Mouse (Mus musculus) kidney, postnatal 0 days (tissue): Measurements from ENCODE around the gene Cers6. TPM values are rescaled to one million over a fixed set of nuclear protein-coding genes. Genes with fewer than 3 reads are reported as not detected.

Source experiments
- ATAC-seq: fragments of 200-750 bp; cut with Nextera tagmentation; replicated peaks from 2 replicates; pipeline ENCODE4 v1.8.0; 2017; ENCODE audit warnings: low read depth, moderate number of reproducible peaks, moderate TSS enrichment, moderate library complexity; ENCODE audit not compliant: low FRiP score
- DNase-seq: peaks from one replicate; pipeline ENCODE4 v3.0.0-alpha.2; 2016; ENCODE audit warnings: low spot score
- H3K27ac ChIP-seq: fragments of 300-500 bp; sonication (generic); 2 replicates; pipeline ENCODE4 v1.5.1; 2014; ENCODE audit warnings: mild to moderate bottlenecking
- H3K27me3 ChIP-seq: fragments of 300-500 bp; sonication (generic); 2 replicates; pipeline ENCODE4 v1.6.1; 2014; ENCODE audit warnings: low read length, mixed read lengths; ENCODE audit not compliant: insufficient read depth
- H3K36me3 ChIP-seq: fragments of 300-500 bp; sonication (generic); 2 replicates; pipeline ENCODE4 v1.6.1; 2014; ENCODE audit warnings: low read length, mixed read lengths; ENCODE audit not compliant: insufficient read depth
- H3K4me1 ChIP-seq: fragments of 300-500 bp; sonication (generic); replicated peaks from 2 replicates; pipeline ENCODE4 v1.6.1; 2014; ENCODE audit warnings: antibody characterized with exemption, low read length, mixed read lengths; ENCODE audit not compliant: insufficient read depth
- H3K4me2 ChIP-seq: fragments of 300-500 bp; sonication (generic); 2 replicates; pipeline ENCODE4 v1.6.1; 2014; ENCODE audit warnings: mild to moderate bottlenecking, low read length, moderate library complexity, mixed read lengths
- H3K4me3 ChIP-seq: fragments of 300-500 bp; sonication (generic); replicated peaks from 2 replicates; pipeline ENCODE4 v1.5.1; 2014; ENCODE audit warnings: low read depth, low read length
- H3K9ac ChIP-seq: fragments of 300-500 bp; sonication (generic); 2 replicates; pipeline ENCODE4 v1.6.1; 2014; ENCODE audit warnings: low read depth, low read length
- H3K9me3 ChIP-seq: fragments of 300-500 bp; sonication (generic); replicated peaks from 2 replicates; pipeline ENCODE4 v1.6.1; 2016; ENCODE audit warnings: low read length, inconsistent platforms, mixed read lengths
- CTCF ChIP-seq: IDR thresholded peaks from 2 replicates; pipeline ENCODE4 v1.5.1; 2016; ENCODE audit warnings: antibody characterized with exemption, low read depth, mild to moderate bottlenecking, moderate library complexity
- WGBS: fragments of 180-500 bp; shearing (Covaris S2); extraction: QIAGEN DNeasy Blood & Tissue Kit; methylation state at CpG from one replicate; pipeline ENCODE4 v1.1.7; 2014; 5-methylcytosine and 5-hydroxymethylcytosine counted together
- polyA plus RNA-seq: library from polyadenylated mRNA; unstranded; fragments of >200 nt; fragmentation: Nextera tagmentation; extraction: Ambion mirVana; gene quantifications from 2 replicates; pipeline ENCODE4 v1.2.1, GENCODE M21; 2015

Gene Cers6
- 18.3 and 19.3 TPM in 2 replicates for polyA plus RNA-seq

- Histone ChIP-seq H3K9me3 (no peaks in the 10 kb centered on the region), H3K36me3 (no peaks in the 10 kb centered on the region), H3K27me3 (no peaks in the 10 kb centered on the region), H3K9ac (peak within 1 kb of the TSS; percentile 84), H3K4me1 (peaks cover 12% of the 10 kb centered on the region; the same call in 1 of the 2 replicates), H3K27ac (peak within 1 kb of the TSS; percentile 83), H3K4me2 (peak within 1 kb of the TSS; percentile 95), H3K4me3 (peak within 1 kb of the TSS; percentile 87)
- peak; percentile 33; the same call in 1 of the 2 replicates for TF ChIP-seq CTCF
- under 1% methylated on average over 40 of the region's 53 CpGs for WGBS
- peak; percentile 98 for DNase-seq
- ATAC-seq = peak; percentile 98
Measured at GRCm38 (mm10) chr2:68860904-68861685, at the start of gene Cers6. TSS of gene Cers6 (plus strand) at chr2:68861441.

GRCm38 (mm10) chr2:68814409-68814808, 46.8 kb upstream of the Cers6 start:
- Histone ChIP-seq H3K4me1 (0 out of 2 replicates have a peak, but pooled peaks cover 3% of the 10 kb centered on the region), H3K4me3 (no peak overlapping the region), H3K9me3 (no peaks in the 10 kb centered on the region), H3K27ac (no peak overlapping the region), H3K9ac (no peak overlapping the region), H3K4me2 (no peak overlapping the region), H3K27me3 (no peaks in the 10 kb centered on the region), H3K36me3 (no peaks in the 10 kb centered on the region)
- WGBS = 47% methylated on average over 2 of the region's 2 CpGs
- peak; percentile 58 for DNase-seq
- no peak for TF ChIP-seq CTCF
- ATAC-seq = no peak

DNA sequence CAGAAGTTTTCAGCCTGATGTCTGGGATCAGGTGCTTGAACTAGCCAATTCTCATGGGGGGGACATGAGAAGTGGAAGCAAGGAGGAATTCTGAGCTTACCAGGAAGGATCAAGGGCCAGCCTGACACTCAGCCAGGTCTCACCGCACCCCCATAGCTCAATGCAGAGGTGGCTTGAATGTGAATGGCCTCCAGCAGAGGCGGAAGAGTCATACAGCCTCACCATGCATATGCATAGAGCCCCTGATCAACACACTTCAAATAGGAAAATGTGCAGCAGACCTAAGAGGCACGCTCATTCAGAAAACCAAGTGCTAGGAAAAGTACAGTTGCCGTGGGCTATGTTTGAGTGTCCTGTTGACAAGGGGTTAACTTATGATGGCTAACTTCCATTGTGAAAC, 42.2 kb upstream of the Cers6 start:
- Histone ChIP-seq H3K9me3 (no peaks in the 10 kb centered on the region), H3K36me3 (no peaks in the 10 kb centered on the region), H3K4me1 (0 out of 2 replicates have a peak, but pooled peaks cover 3% of the 10 kb centered on the region), H3K4me3 (no peak overlapping the region), H3K27ac (no peak overlapping the region), H3K4me2 (no peak overlapping the region), H3K27me3 (no peaks in the 10 kb centered on the region), H3K9ac (no peak overlapping the region)
- 87% methylated on average over 4 of the region's 4 CpGs for WGBS
- no peak for TF ChIP-seq CTCF
- no peak for DNase-seq
- ATAC-seq = no peak

DNA sequence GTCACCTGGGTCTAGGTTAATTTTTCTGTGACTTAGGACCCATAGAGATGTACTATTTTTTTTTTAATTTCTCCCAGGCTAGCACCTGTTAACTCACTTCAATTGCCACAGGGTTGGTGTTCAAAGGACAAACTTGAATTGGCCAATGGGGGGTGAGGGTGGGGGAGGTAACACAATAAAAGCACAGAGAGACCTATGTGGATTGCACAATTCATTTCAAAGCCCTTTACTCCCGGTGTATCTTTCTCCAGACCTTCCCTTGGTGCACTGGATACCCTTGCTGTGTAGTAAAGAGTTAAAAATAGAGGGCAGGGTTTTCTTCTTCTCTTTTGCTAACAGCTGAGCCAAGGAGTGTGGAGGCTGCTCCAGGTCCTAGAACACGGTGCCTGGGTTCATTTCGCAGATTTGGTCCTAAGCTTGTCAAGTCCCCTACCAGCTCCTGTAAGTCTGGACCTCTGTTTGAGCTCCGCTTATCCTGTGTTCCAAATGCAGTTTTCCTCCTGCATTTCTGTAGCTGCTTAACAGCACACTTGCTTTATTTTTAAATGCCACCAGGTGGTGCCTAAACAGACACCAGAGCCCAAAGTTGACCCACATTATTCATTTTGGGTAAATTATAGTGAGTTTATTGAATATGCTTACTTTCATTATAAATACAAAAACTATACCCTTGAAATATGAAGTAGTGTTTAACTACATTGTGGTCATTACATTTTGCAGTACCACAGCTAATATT, 38.9 kb upstream of the Cers6 start:
- no peak for ATAC-seq
- H3K9me3 ChIP-seq = no peaks in the 10 kb centered on the region
- no peak overlapping the region for H3K27ac ChIP-seq
- H3K27me3 ChIP-seq = no peaks in the 10 kb centered on the region
- H3K4me2 ChIP-seq = no peak overlapping the region
- no peaks in the 10 kb centered on the region for H3K4me1 ChIP-seq
- no peaks in the 10 kb centered on the region for H3K36me3 ChIP-seq
- peak; percentile 45; the same call in 1 of the 2 replicates for TF ChIP-seq CTCF
- H3K4me3 ChIP-seq = no peak overlapping the region
- no peak for DNase-seq
- WGBS = 68% methylated on average over 4 of the region's 4 CpGs
- H3K9ac ChIP-seq = no peak overlapping the region

DNA sequence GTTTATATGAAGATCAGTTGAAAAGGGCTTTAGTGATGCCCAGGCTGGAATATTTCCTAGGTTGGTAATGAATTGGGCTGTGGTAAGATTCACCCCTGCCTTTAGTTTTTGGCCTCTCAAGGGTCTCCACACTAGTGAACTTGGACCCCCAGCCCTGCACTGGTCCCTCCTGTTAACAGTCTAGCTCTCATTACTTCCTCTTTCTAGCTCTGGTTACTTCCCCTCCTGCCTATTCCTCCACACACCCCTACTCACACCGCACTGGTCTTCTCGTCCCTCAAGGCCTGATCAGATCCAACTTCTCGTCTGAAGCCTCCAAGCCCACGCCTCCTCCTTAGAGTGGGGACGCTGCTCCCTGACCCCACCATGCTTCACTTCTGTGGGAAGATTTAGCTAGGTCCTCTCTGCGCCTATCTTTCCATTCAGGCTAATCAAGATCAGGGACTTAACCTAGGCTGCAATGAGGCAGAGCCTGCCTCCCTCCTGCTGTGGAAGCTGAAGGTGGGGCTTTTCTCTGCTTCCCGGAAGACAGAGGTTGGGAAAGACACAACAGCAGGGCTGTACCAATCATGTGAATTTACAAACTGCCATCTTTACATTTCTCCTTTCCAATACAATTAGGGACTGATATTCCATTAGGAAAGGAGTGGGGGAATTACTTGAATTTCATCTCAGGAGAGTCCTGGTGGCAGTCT, 35.8 kb upstream of the Cers6 start:
- no peak for ATAC-seq
- 56% methylated on average over 7 of the region's 7 CpGs for WGBS
- Histone ChIP-seq H3K36me3 (no peaks in the 10 kb centered on the region), H3K27ac (no peak overlapping the region), H3K9ac (no peak overlapping the region), H3K27me3 (no peaks in the 10 kb centered on the region), H3K4me3 (no peak overlapping the region), H3K9me3 (no peaks in the 10 kb centered on the region), H3K4me1 (no peaks in the 10 kb centered on the region), H3K4me2 (no peak overlapping the region)
- no peak for DNase-seq
- no peak for TF ChIP-seq CTCF

DNA sequence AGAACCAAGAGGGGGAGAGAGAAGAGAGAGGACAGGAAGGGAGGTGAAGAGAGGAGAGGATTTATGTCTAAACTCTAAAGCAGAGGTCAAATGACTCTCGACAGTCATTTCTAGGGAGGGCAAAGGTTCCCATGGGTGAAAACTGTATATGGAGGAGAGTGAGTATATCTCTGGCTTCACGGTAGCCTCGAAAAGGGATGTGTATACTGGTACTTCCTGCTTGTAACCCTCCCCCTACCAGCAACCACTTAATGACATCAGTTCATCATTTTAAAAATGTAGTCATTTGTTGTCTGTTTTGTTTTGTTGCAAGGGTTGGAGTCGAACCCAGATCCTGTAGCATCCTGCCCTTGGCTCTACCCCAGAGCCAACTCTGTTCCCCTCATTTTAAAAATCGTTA, 17.9 kb upstream of the Cers6 start:
- ATAC-seq (no peak), DNase-seq (no peak)
- no peak for TF ChIP-seq CTCF
- no peak overlapping the region for H3K4me3 ChIP-seq
- H3K4me2 ChIP-seq = no peak overlapping the region
- H3K36me3 ChIP-seq = no peaks in the 10 kb centered on the region
- no peak overlapping the region for H3K9ac ChIP-seq
- H3K27ac ChIP-seq = no peak overlapping the region
- no peaks in the 10 kb centered on the region for H3K9me3 ChIP-seq
- H3K27me3 ChIP-seq = no peaks in the 10 kb centered on the region
- 74% methylated on average over 5 of the region's 5 CpGs for WGBS
- no peaks in the 10 kb centered on the region for H3K4me1 ChIP-seq
